Mouse (Mus musculus) heart, adult 2 months (tissue): ENCODE measurements around the gene Fstl1. TPM values are rescaled to one million over a fixed set of nuclear protein-coding genes. Genes with fewer than 3 reads are reported as not detected.

Source experiments
- DNase-seq, 2 experiments: peaks; one replicate each; pipeline ENCODE4 v3.0.0; 2021
- H3K27ac ChIP-seq: fragments of 200-600 bp; 2 replicates; pipeline ENCODE4 v1.8.1; 2022
- H3K27me3 ChIP-seq: fragments of 200-500 bp; 2 replicates; pipeline ENCODE4 v1.6.1; 2012; ENCODE audit warnings: mild to moderate bottlenecking, low read length, inconsistent platforms, mixed read lengths; ENCODE audit not compliant: control insufficient read depth, insufficient read depth
- H3K36me3 ChIP-seq: fragments of 200-500 bp; 2 replicates; pipeline ENCODE4 v1.6.1; 2012; ENCODE audit warnings: low read length, inconsistent platforms; ENCODE audit not compliant: control insufficient read depth, insufficient read depth
- H3K4me1 ChIP-seq: fragments of 200-500 bp; 2 replicates; pipeline ENCODE4 v1.6.1; 2011; ENCODE audit warnings: low read length; ENCODE audit not compliant: control insufficient read depth, insufficient read depth
- H3K4me3 ChIP-seq: fragments of 200-600 bp; 2 replicates; pipeline ENCODE4 v1.8.1; 2022
- H3K79me2 ChIP-seq: fragments of 200-500 bp; replicated peaks from 2 replicates; pipeline ENCODE4 v1.6.1; 2012; ENCODE audit warnings: mild to moderate bottlenecking, inconsistent platforms, low read length, moderate library complexity, mixed read lengths; ENCODE audit not compliant: control insufficient read depth, insufficient read depth
- H3K9ac ChIP-seq: fragments of 200-500 bp; 2 replicates; pipeline ENCODE4 v1.6.1; 2012; ENCODE audit warnings: low read depth, mild to moderate bottlenecking, control low read depth, inconsistent platforms, low read length, mixed read lengths
- CTCF ChIP-seq: fragments of 200-600 bp; IDR thresholded peaks from 2 replicates; pipeline ENCODE4 v1.8.1; 2022; ENCODE audit warnings: antibody characterized with exemption, mild to moderate bottlenecking, moderate library complexity
- EP300 ChIP-seq: fragments of 200-500 bp; IDR thresholded peaks from 2 replicates; pipeline ENCODE4 v1.6.1; 2011; ENCODE audit warnings: low read depth, low read length, control low read depth; ENCODE audit not compliant: insufficient read depth
- POLR2A ChIP-seq: fragments of 200-500 bp; IDR thresholded peaks from 2 replicates; pipeline ENCODE4 v1.6.1; 2011; ENCODE audit warnings: mild to moderate bottlenecking, low read depth, low read length, control low read depth; ENCODE audit not compliant: insufficient read depth
- WGBS: fragments of 180-500 bp; shearing (Covaris S2); methylation state at CpG from one replicate; pipeline ENCODE4 v1.1.7; 2018; 5-methylcytosine and 5-hydroxymethylcytosine counted together
- intact Hi-C: fragments of 180-260 bp; cut with DNase I; formaldehyde crosslinking; loops from one replicate; pipeline ENCODE4 v1.15.1; 2025
- polyA plus RNA-seq: library from polyadenylated mRNA; depleted of rRNA; stranded (reverse); fragments of >200 nt; gene quantifications from 2 replicates; pipeline ENCODE4 v1.2.3, GENCODE M21; 2012
- total RNA-seq, 2 experiments: library from RNA; stranded (reverse); gene quantifications; 2 replicates each; pipeline ENCODE4 v1.2.3; 2021

The Fstl1 gene
- total and polyA plus RNA-seq, 3 experiments, result 39.7 to 57.6 (median 43.6) TPM

DNA sequence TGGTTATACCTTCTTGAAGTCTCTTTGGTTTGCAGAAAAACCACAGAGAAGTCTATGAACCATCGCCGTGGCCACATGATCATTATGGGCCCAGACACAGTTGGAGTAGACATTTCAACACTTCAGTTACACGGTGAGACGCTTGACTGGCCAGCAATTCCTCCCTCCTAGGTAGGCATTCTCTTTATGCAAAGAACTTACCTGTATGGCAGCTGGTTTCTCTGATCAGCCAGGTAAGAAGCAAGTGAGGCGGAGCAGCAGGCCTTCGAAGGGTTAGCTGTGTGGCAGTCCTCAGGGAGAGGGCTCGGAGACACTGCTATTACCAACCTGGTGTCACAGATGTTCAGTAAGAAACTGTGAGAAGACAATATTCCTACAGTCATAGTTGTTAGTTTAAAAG lies 83.5 kb downstream of the Fstl1 start:
- intact Hi-C loops, result no loop called here
- H3K4me3 ChIP-seq, result no peak overlapping the region
- no peaks in the 10 kb centered on the region for H3K27me3 ChIP-seq
- WGBS, result 86% methylated on average over 7 of the region's 7 CpGs
- no peak for TF ChIP-seq EP300
- no peak for TF ChIP-seq CTCF
- TF ChIP-seq POLR2A, result no peak
- DNase-seq, result no peak
- no peaks in the 10 kb centered on the region for H3K79me2 ChIP-seq
- H3K9ac ChIP-seq, result no peak overlapping the region
- no peaks in the 10 kb centered on the region for H3K36me3 ChIP-seq
- H3K4me1 ChIP-seq, result no peaks in the 10 kb centered on the region
- no peak overlapping the region for H3K27ac ChIP-seq

GRCm38 (mm10) chr16:37861029-37861428 lies 84.4 kb downstream of the Fstl1 start, which contains the start of gene Gm36028:
TSS of gene Gm36028 (minus strand) at chr16:37861146.
- no peak for DNase-seq
- H3K27me3 ChIP-seq, result no peaks in the 10 kb centered on the region
- no peak within 1 kb of the TSS for H3K9ac ChIP-seq
- TF ChIP-seq EP300, result no peak
- no peaks in the 10 kb centered on the region for H3K4me1 ChIP-seq
- 62% methylated on average over 7 of the region's 7 CpGs for WGBS
- H3K4me3 ChIP-seq, result no peak within 1 kb of the TSS
- H3K36me3 ChIP-seq, result no peaks in the 10 kb centered on the region
- H3K27ac ChIP-seq, result no peak within 1 kb of the TSS
- intact Hi-C loops, result no loop called here
- no peaks in the 10 kb centered on the region for H3K79me2 ChIP-seq

GRCm38 (mm10) chr16:37863876-37864275 lies 87.2 kb downstream of the Fstl1 start:
- Histone ChIP-seq H3K27ac (no peak overlapping the region), H3K36me3 (no peaks in the 10 kb centered on the region), H3K4me3 (no peak overlapping the region), H3K9ac (no peak overlapping the region), H3K79me2 (no peaks in the 10 kb centered on the region; the same call in 1 of the 2 replicates), H3K4me1 (no peaks in the 10 kb centered on the region; the same call in 1 of the 2 replicates), H3K27me3 (no peaks in the 10 kb centered on the region)
- no peak for DNase-seq
- intact Hi-C loops, result no loop called here
- no peak for TF ChIP-seq CTCF
- no peak for TF ChIP-seq EP300
- TF ChIP-seq POLR2A, result no peak
- 86% methylated on average over 3 of the region's 3 CpGs for WGBS

DNA sequence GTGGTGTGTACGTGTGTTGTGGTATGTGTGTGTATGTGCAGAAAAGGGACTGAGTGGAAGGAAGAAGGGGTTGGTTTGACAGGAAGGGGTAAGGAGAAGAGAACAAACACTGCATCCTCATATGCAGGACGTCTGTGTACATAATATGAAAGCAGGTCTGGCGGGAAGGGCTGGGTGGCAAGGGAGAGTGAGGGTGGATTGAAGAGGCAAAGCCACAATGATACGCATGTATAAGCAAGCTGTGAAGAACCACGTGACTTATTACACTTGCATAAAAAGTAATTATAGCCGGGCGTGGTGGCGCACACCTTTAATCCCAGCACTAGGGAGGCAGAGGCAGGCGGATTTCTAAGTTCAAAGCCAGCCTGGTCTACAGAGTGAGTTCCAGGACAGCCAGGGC lies 89.2 kb downstream of the Fstl1 start:
- DNase-seq, result no peak
- peaks cover 9% of the 10 kb centered on the region for H3K4me1 ChIP-seq
- no peak overlapping the region for H3K4me3 ChIP-seq
- TF ChIP-seq POLR2A, result no peak
- intact Hi-C loops, result loop anchor here (2.0 to 5.0 kb wide), 4 partner anchors 13 to 184 kb away; no protein-coding TSS in a partner anchor
- H3K27ac ChIP-seq, result no peak overlapping the region
- no peak overlapping the region for H3K9ac ChIP-seq
- H3K79me2 ChIP-seq, result peaks cover 4% of the 10 kb centered on the region
- peaks cover 12% of the 10 kb centered on the region for H3K36me3 ChIP-seq
- H3K27me3 ChIP-seq, result no peaks in the 10 kb centered on the region
- WGBS, result 88% methylated on average over 9 of the region's 9 CpGs

GRCm38 (mm10) chr16:37867791-37868505 lies 91.3 kb downstream of the Fstl1 start, which contains the start of gene Lrrc58:
TSS of gene Lrrc58 (plus strand) at chr16:37868389.
- TF ChIP-seq EP300 (no peak), CTCF (peak; percentile 13; the same call in 1 of the 2 replicates), POLR2A (0 out of 2 replicates have a peak, but pooled peaks have one; percentile 19)
- Histone ChIP-seq H3K79me2 (peaks cover 6% of the 10 kb centered on the region), H3K4me3 (peak within 1 kb of the TSS; percentile 93), H3K4me1 (peaks cover 18% of the 10 kb centered on the region), H3K27ac (peak within 1 kb of the TSS; percentile 98), H3K27me3 (no peaks in the 10 kb centered on the region), H3K36me3 (peaks cover 24% of the 10 kb centered on the region), H3K9ac (peak within 1 kb of the TSS; percentile 99)
- WGBS, result under 1% methylated on average over 86 of the region's 86 CpGs
- DNase-seq, result peak; percentile 93 to 94
- intact Hi-C loops, result loop anchor here (2.0 to 5.0 kb wide), 5 partner anchors 15 to 221 kb away; partner anchors contain the start of gene Gsk3b
